Mouse (Mus musculus): Measurements from ENCODE around the gene Tmigd3.

DNA sequence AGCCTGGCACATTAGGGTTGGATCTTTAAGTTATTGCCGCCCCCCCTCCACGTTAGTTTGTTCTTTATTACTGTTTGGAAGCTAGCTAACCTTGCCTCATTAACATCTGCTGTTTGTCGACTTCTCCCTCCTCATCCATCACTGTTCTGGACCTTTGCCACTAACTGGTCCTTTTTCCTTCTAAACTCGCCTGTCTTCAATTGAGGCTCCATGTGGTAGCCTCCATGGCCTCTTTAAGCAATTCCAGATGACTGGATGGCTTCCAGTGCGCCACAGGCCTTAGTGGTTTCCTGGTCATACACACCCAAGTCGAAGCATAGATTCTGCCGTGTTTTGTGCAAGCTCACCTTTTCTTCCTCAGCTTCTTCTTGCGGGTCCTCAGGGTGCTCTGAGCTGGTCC, 16.9 kb upstream of the Tmigd3 start:
- TF ChIP-seq POLR2A (IDR thresholded peaks at IDR 0.05; ENCODE audit: insufficient read depth, low read depth, low read length), result no peak
- TF ChIP-seq EP300 (IDR thresholded peaks at IDR 0.05; ENCODE audit: insufficient read depth, low read depth, low read length), result no peak
- no peak for TF ChIP-seq CTCF (IDR thresholded peaks at IDR 0.05)

All from heart, adult 2 months (tissue).